Mouse (Mus musculus) heart, postnatal 10 days (tissue): ENCODE measurements at regions not wholly inside any gene's neighbourhood (a gene's known extent, or its start where the extent isn't known, plus 50 kb on each side); places are given as distances from the start of the nearest gene placed in this dataset.

Source experiments
- DNase-seq, 2 experiments: peaks; one replicate each; pipeline ENCODE4 v3.0.0; 2021
- intact Hi-C: fragments of 180-260 bp; cut with DNase I; formaldehyde crosslinking; loops from one replicate; pipeline ENCODE4 v1.15.1; 2025

- intact Hi-C loops, result no loop called here
- no peak for DNase-seq
Observed at GRCm38 (mm10) chrX:108608446-108608845, 56.2 kb downstream of the Gm379 start.

GRCm38 (mm10) chrX:108599906-108600468, 64.7 kb downstream of the Gm379 start:
- intact Hi-C loops, result no loop called here
- DNase-seq, result no peak

GRCm38 (mm10) chrX:108561977-108562376, 102.7 kb downstream of the Gm379 start:
- no peak for DNase-seq
- intact Hi-C loops, result no loop called here

- DNase-seq, result no peak
- intact Hi-C loops, result loop anchor here (5.0 kb wide), 2 partner anchors 534 to 549 kb away; no protein-coding TSS in a partner anchor
Observed at GRCm38 (mm10) chrX:108543149-108543548, 121.5 kb downstream of the Gm379 start.

GRCm38 (mm10) chrX:108541410-108541809, 123.3 kb downstream of the Gm379 start:
- intact Hi-C loops, result loop anchor here (5.0 kb wide), 2 partner anchors 536 to 551 kb away; no protein-coding TSS in a partner anchor
- no peak for DNase-seq

- DNase-seq, result peak; percentile 34 to 47
- intact Hi-C loops, result loop anchor here (1.0 kb wide), 1 partner anchor 722 kb away; no protein-coding TSS in a partner anchor
Observed at GRCm38 (mm10) chrX:108536995-108537394, 127.7 kb downstream of the Gm379 start.
